Mouse (Mus musculus) heart, adult 2 months (tissue): ENCODE measurements around the gene Bsn.

Source experiments
- CTCF ChIP-seq: fragments of 200-600 bp; IDR thresholded peaks from 2 replicates; pipeline ENCODE4 v1.8.1; 2022; ENCODE audit warnings: antibody characterized with exemption, mild to moderate bottlenecking, moderate library complexity
- EP300 ChIP-seq: fragments of 200-500 bp; IDR thresholded peaks from 2 replicates; pipeline ENCODE4 v1.6.1; 2011; ENCODE audit warnings: low read depth, low read length, control low read depth; ENCODE audit not compliant: insufficient read depth

- TF ChIP-seq EP300 = no peak
- no peak for TF ChIP-seq CTCF
Measured at GRCm38 (mm10) chr9:108062142-108062541, 128.0 kb downstream of the Bsn start.
